ENCODE assay signal across 12 mouse cellular contexts in genomic region chr5:139391309-139391990, GRCm38 (mm10). TPM values are rescaled to one million over a fixed set of nuclear protein-coding genes. Genes with fewer than 3 reads are reported as not detected.
DNase-seq lines count a peak whose midpoint lies in the region; ATAC-seq and TF ChIP-seq lines count a peak whose summit lies in the region.
"Had no signal": no experiment of that assay in that cellular context is flagged by ENCODE, and none has a peak within 500 bp of the region (broad histone marks: within the 10 kb centered on the region; RNA-seq: fewer than 3 reads in every experiment).

No protein-coding gene starts in this region.

- ATAC-seq in hindbrain, embryonic 11.5 days (ENCODE audit: low FRiP score) = no peak
- no peak for ATAC-seq in hindbrain, embryonic 16.5 days

- H3K4me1 ChIP-seq in hindbrain, embryonic 10.5 days (replicated peaks) = peaks cover 53% of the 10 kb centered on the region
- 0 out of 2 replicates have a peak, but pooled peaks cover 3% of the 10 kb centered on the region for H3K4me1 ChIP-seq in hindbrain, embryonic 11.5 days (replicated peaks; ENCODE audit: control insufficient read depth, insufficient read depth, low read length)
- H3K4me1 ChIP-seq in E14TG2a.4 (replicated peaks; ENCODE audit: low read depth, low read length) = peaks cover 64% of the 10 kb centered on the region
- peaks cover 27% of the 10 kb centered on the region for H3K4me1 ChIP-seq in hindbrain, embryonic 16.5 days (ENCODE audit: control insufficient read depth, insufficient read depth, low read depth, low read length)

- 85% methylated on average over 11 of the region's 11 CpGs for WGBS in hindbrain, embryonic 10.5 days
- WGBS in hindbrain, embryonic 11.5 days = 82% methylated on average over 11 of the region's 11 CpGs
- WGBS in hindbrain, embryonic 16.5 days = 63% methylated on average over 11 of the region's 11 CpGs

- H3K27me3 ChIP-seq in hindbrain, embryonic 10.5 days (ENCODE audit: insufficient read depth, poor library complexity, severe bottlenecking) = no peaks in the 10 kb centered on the region
- no peaks in the 10 kb centered on the region; the same call in 1 of the 2 replicates for H3K27me3 ChIP-seq in hindbrain, embryonic 11.5 days (ENCODE audit: control insufficient read depth, insufficient read depth, low read length)
- H3K27me3 ChIP-seq in E14TG2a.4 (ENCODE audit: insufficient read depth, low read length) = no peaks in the 10 kb centered on the region
- no peaks in the 10 kb centered on the region for H3K27me3 ChIP-seq in hindbrain, embryonic 16.5 days (replicated peaks; ENCODE audit: control insufficient read depth, insufficient read depth, low read length)

- H3K36me3 ChIP-seq in hindbrain, embryonic 10.5 days = 0 out of 2 replicates have a peak, but pooled peaks cover 8% of the 10 kb centered on the region
- no peaks in the 10 kb centered on the region for H3K36me3 ChIP-seq in hindbrain, embryonic 11.5 days (ENCODE audit: control insufficient read depth, insufficient read depth, low read length)
- H3K36me3 ChIP-seq in E14TG2a.4 (ENCODE audit: insufficient read depth, low read length) = peaks cover 18% of the 10 kb centered on the region; the same call in 1 of the 2 replicates
- H3K36me3 ChIP-seq in hindbrain, embryonic 16.5 days (ENCODE audit: control insufficient read depth, insufficient read depth, low read length) = no peaks in the 10 kb centered on the region

- H3K4me2 ChIP-seq in hindbrain, embryonic 11.5 days (replicated peaks; ENCODE audit: low read depth, low read length) = no peak overlapping the region
- H3K4me2 ChIP-seq in hindbrain, embryonic 16.5 days (ENCODE audit: low read length) = no peak overlapping the region

- no peaks in the 10 kb centered on the region for H3K9me3 ChIP-seq in hindbrain, embryonic 10.5 days
- H3K9me3 ChIP-seq in hindbrain, embryonic 11.5 days (ENCODE audit: control insufficient read depth, low read length) = no peaks in the 10 kb centered on the region
- H3K9me3 ChIP-seq in E14TG2a.4 (ENCODE audit: low read length) = no peaks in the 10 kb centered on the region
- no peaks in the 10 kb centered on the region for H3K9me3 ChIP-seq in hindbrain, embryonic 16.5 days (ENCODE audit: control insufficient read depth, low read length)

- no peak for TF ChIP-seq CTCF in E14TG2a.4 (conservative IDR thresholded peaks at IDR 0.05; ENCODE audit: low read length)

- no peak overlapping the region for H3K9ac ChIP-seq in hindbrain, embryonic 11.5 days (ENCODE audit: low read depth, low read length)
- no peak overlapping the region; the same call in 1 of the 2 replicates for H3K9ac ChIP-seq in hindbrain, embryonic 16.5 days (ENCODE audit: low read depth, low read length)

- peak overlapping the region; percentile 64 for H3K27ac ChIP-seq in hindbrain, embryonic 10.5 days
- H3K27ac ChIP-seq in hindbrain, embryonic 11.5 days (ENCODE audit: low read depth, low read length) = no peak overlapping the region
- peak overlapping the region; percentile 40; the same call in 1 of the 2 replicates for H3K27ac ChIP-seq in hindbrain, embryonic 16.5 days (ENCODE audit: low read depth, low read length)

- no peak for DNase-seq in hindbrain, embryonic 10.5 days (ENCODE audit: low spot score)
- DNase-seq in hindbrain, embryonic 11.5 days (ENCODE audit: low spot score) = no peak
- DNase-seq in cerebellum, postnatal 14 days = peak; percentile 64 to 77
- DNase-seq in ovary, postnatal 14 days (ENCODE audit: low spot score) = no peak
- no peak for DNase-seq in adrenal gland, postnatal 14 days
- DNase-seq in thymus, adult 18-20 months = no peak
- DNase-seq: gastrocnemius, postnatal 25 days had no signal

- H3K4me3 ChIP-seq in hindbrain, embryonic 10.5 days = peak overlapping the region; percentile 9; the same call in 1 of the 2 replicates
- no peak overlapping the region for H3K4me3 ChIP-seq in hindbrain, embryonic 11.5 days (ENCODE audit: low read depth, low read length)
- H3K4me3 ChIP-seq in E14TG2a.4 (replicated peaks; ENCODE audit: low read length) = 0 out of 2 replicates have a peak overlapping the region, but pooled peaks have one; percentile 35
- no peak overlapping the region for H3K4me3 ChIP-seq in hindbrain, embryonic 16.5 days (ENCODE audit: low read length)

RNA-seq across cellular contexts. Expression of gene C130050O18Rik, which starts 13.6 kb away (rescaled TPM):
- polyA plus RNA-seq in hindbrain, embryonic 10.5 days (2016; fragmentation: Nextera tagmentation; extraction: Ambion mirVana) = 0.43 TPM in 1 of 2 replicates, not detected in the other
- 0.11 and 0.32 TPM in 2 replicates for polyA plus RNA-seq in hindbrain, embryonic 11.5 days (2014; fragmentation: Nextera tagmentation; extraction: Ambion mirVana)
- 0.26 and 0.64 TPM in 2 replicates for polyA plus RNA-seq in hindbrain, embryonic 16.5 days (2015; fragmentation: Nextera tagmentation; extraction: Ambion mirVana)
- 0.30 TPM in 2 replicates for total RNA-seq in adrenal gland, postnatal 14 days (2021)

RNA-seq across cellular contexts. Expression of gene Gpr146, which starts 14.0 kb away (rescaled TPM):
- 2.0 and 2.8 TPM in 2 replicates for polyA plus RNA-seq in hindbrain, embryonic 10.5 days (2016; fragmentation: Nextera tagmentation; extraction: Ambion mirVana)
- 1.8 TPM in 2 replicates for polyA plus RNA-seq in hindbrain, embryonic 11.5 days (2014; fragmentation: Nextera tagmentation; extraction: Ambion mirVana)
- polyA plus RNA-seq in hindbrain, embryonic 16.5 days (2015; fragmentation: Nextera tagmentation; extraction: Ambion mirVana) = 3.1 and 4.0 TPM in 2 replicates
- 12.1 and 14.8 TPM in 2 replicates for total RNA-seq in adrenal gland, postnatal 14 days (2021)

RNA-seq across cellular contexts. Expression of gene Gper1, which starts 31.5 kb away (rescaled TPM):
- 0.40 and 0.76 TPM in 2 replicates for polyA plus RNA-seq in hindbrain, embryonic 10.5 days (2016; fragmentation: Nextera tagmentation; extraction: Ambion mirVana)
- polyA plus RNA-seq in hindbrain, embryonic 11.5 days (2014; fragmentation: Nextera tagmentation; extraction: Ambion mirVana) = 2.0 and 2.4 TPM in 2 replicates
- polyA plus RNA-seq in hindbrain, embryonic 16.5 days (2015; fragmentation: Nextera tagmentation; extraction: Ambion mirVana) = 7.8 and 9.4 TPM in 2 replicates
- total RNA-seq in adrenal gland, postnatal 14 days (2021) = 4.6 and 6.3 TPM in 2 replicates

RNA-seq across cellular contexts. Expression of gene Cyp2w1, which starts 39.0 kb away (rescaled TPM):
- polyA plus RNA-seq in hindbrain, embryonic 10.5 days (2016; fragmentation: Nextera tagmentation; extraction: Ambion mirVana) = not detected in 2 replicates
- not detected in 2 replicates for polyA plus RNA-seq in hindbrain, embryonic 11.5 days (2014; fragmentation: Nextera tagmentation; extraction: Ambion mirVana)
- not detected in 2 replicates for polyA plus RNA-seq in hindbrain, embryonic 16.5 days (2015; fragmentation: Nextera tagmentation; extraction: Ambion mirVana)
- not detected in 2 replicates for total RNA-seq in adrenal gland, postnatal 14 days (2021)
- total RNA-seq: gastrocnemius, postnatal 25 days; left cerebral cortex, postnatal 14 days; MEL; neutrophil, adult 5-6 weeks had no signal

RNA-seq across cellular contexts. Expression of gene Cox19, which starts 40.2 kb away (rescaled TPM):
- polyA plus RNA-seq in hindbrain, embryonic 10.5 days (2016; fragmentation: Nextera tagmentation; extraction: Ambion mirVana) = 116 and 147 TPM in 2 replicates
- 127 and 129 TPM in 2 replicates for polyA plus RNA-seq in hindbrain, embryonic 11.5 days (2014; fragmentation: Nextera tagmentation; extraction: Ambion mirVana)
- polyA plus RNA-seq in hindbrain, embryonic 16.5 days (2015; fragmentation: Nextera tagmentation; extraction: Ambion mirVana) = 95.1 and 98.6 TPM in 2 replicates
- 68.3 and 74.0 TPM in 2 replicates for total RNA-seq in adrenal gland, postnatal 14 days (2021)

Comparison
In these comparisons a context has a peak if more than half of its experiments do, and no peak if none do; other contexts are left out.
1. H3K4me3 ChIP-seq: peak in hindbrain, embryonic 10.5 days (single experiment) and E14TG2a.4 (single experiment); none in hindbrain, embryonic 11.5 days (single experiment) and hindbrain, embryonic 16.5 days (single experiment).
2. DNase-seq: peak in cerebellum, postnatal 14 days (2 of 2); none in hindbrain, embryonic 10.5 days (single experiment), hindbrain, embryonic 11.5 days (single experiment), ovary, postnatal 14 days (single experiment), adrenal gland, postnatal 14 days (single experiment) and thymus, adult 18-20 months (0 of 2).